Mouse (Mus musculus) left cerebral cortex, postnatal 14 days (tissue): ENCODE results near the gene Them7. TPM values are rescaled to one million over a fixed set of nuclear protein-coding genes. Genes with fewer than 3 reads are reported as not detected.

Source experiments
- DNase-seq, 2 experiments: peaks; one replicate each; pipeline ENCODE4 v3.0.0; 2021 to 2022; ENCODE audit warnings: low spot score in 2 of 2, mixed read lengths in 1 of 2
- intact Hi-C: fragments of 180-260 bp; cut with DNase I; formaldehyde crosslinking; loops from one replicate; pipeline ENCODE4 v1.15.1; 2025
- total RNA-seq, 2 experiments: library from RNA; stranded (reverse); gene quantifications; 2 replicates each; pipeline ENCODE4 v1.2.3; 2021

Them7 gene
- total RNA-seq, 2 experiments from 2014 or later, result 0.37 TPM; not detected in 1

DNA sequence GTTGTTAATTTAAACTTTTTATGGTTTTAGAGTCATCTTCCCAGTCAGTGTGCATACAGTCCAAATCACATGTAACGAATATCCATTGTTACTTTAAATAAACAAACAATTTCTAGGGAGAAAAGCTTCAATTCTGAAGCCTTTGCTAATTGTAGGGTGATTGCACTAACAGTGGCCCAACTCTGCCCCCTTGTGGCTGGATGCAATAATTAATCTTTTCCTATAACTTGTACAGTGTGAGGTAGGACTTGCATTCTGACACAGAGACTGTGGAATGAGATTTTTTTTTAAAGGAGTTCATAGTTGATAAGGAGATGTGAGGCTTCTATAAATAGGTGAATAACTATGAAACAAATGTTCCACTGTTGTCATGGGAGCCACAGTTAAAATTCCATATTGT is 6.2 kb downstream of the Them7 start:
- intact Hi-C loops, result loop anchor here (1.0 kb wide), 1 partner anchor 342 kb away; no protein-coding TSS in a partner anchor
- peak; percentile 49 to 83 for DNase-seq

- intact Hi-C loops, result no loop called here
- no peak for DNase-seq
Observed at GRCm38 (mm10) chr2:105232386-105232785, 8.3 kb downstream of the Them7 start.

DNA sequence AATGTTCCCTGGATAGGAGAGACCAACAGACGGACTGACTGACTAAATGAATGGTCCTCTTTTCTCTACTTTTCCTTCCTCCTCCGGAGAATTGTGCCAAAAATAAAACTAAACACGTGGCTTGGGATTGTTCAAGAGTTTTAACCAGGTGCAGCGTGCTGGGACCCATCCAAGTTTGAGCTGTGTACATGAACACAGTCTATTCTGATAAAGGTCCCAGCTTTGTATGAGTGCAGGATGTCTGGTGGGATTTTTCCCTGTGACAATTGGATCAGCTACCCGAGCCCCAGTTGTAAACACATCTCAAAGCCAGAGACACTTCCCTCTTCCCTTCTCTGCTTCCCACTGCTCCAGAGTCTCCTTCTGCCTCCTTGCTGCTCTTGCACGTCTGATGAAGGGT is 10.2 kb downstream of the Them7 start:
- intact Hi-C loops, result no loop called here
- DNase-seq, result no peak

DNA sequence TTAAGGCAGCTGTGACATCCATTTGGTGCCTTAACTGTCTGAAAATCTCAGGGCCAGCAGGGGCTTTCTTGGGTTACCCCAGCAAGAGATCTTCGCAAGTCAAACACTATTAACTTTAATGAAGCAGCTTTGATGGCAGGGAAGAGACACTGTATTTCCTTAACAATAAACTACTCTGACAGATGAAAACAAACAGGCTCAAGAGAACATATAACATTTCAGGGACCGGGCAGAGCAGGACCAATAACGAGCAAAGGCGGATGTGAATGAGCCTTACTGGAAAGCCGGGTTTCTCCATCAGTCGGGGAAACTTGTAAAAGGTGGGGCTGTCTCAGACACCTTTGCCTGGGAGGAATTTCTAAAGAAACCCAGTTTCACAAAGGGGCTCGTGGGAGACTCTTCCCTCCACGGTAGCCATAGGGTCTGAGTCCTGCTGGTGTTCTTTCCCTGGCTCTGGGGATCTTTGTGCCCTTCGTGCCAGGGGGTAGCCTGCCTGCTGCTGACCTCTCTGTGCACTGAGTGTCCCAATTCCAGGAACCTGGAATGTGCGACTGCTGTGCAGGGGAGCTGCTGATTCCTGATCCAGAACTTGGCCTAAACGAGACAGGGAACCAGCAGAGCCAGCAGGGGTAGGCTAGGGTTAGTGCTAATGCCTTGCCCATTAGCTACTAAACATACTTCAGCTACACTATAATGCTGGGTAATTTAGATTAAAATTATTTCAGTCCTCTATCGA is 11.4 kb downstream of the Them7 start:
- intact Hi-C loops, result no loop called here
- no peak for DNase-seq

DNA sequence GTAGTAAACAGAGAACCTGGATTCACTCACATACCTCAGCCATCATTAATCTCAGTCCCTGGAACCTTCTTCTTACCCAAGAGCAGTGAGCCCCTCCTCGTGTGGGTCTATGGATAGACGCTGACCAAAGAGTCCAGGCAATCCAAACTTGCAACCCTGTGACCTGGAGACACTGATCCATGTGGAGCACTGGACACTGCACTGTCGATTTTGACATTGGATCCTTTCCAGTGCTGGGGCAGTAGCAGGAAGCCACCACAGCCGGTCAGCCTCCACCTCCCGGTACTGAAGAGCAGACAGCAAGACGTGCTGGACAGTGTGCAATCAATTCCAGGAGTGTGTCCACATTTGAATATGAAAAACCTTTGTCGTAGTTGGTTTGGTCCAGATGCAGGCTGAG is 13.3 kb downstream of the Them7 start:
- intact Hi-C loops, result no loop called here

GRCm38 (mm10) chr2:105237841-105238240 is 13.7 kb downstream of the Them7 start:
- intact Hi-C loops, result no loop called here
- no peak for DNase-seq

More for the DNA sequence above, 13.3 kb downstream of the Them7 start:
- no peak for DNase-seq

- peak; percentile 39 to 42 for DNase-seq
- intact Hi-C loops, result no loop called here
Observed at GRCm38 (mm10) chr2:105238775-105239174, 14.7 kb downstream of the Them7 start.

GRCm38 (mm10) chr2:105240631-105241030 is 16.5 kb downstream of the Them7 start:
- no peak for DNase-seq
- intact Hi-C loops, result no loop called here

DNA sequence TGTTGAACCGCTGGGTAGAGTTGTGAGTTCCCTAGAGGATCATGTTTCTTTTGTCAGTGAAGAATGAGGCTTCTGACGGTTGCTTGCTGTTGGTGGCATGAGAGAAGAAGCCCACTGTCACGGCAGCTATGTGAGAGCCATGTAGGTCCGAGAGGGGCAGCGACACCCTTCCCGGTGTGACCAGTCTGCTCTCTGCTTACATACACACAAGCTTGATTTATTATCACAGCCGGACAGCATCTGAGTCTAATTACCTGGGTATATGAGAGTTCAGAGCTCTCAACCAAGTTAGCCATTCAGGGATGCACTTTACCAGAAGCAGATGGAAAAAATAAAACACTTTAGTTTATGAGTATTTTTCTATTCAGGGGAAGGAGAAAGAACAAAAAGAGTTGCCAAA is 18.8 kb downstream of the Them7 start:
- no peak for DNase-seq
- intact Hi-C loops, result no loop called here

- no peak for DNase-seq
- intact Hi-C loops, result no loop called here
Observed at GRCm38 (mm10) chr2:105244733-105245132, 20.6 kb downstream of the Them7 start.

- intact Hi-C loops, result no loop called here
- DNase-seq, result no peak
Observed at GRCm38 (mm10) chr2:105251978-105252377, 27.9 kb downstream of the Them7 start.

GRCm38 (mm10) chr2:105252824-105253223 is 28.7 kb downstream of the Them7 start:
- intact Hi-C loops, result no loop called here
- DNase-seq, result no peak

- intact Hi-C loops, result loop anchor here (5.0 kb wide), 1 partner anchor 172 kb away; no protein-coding TSS in a partner anchor
- no peak for DNase-seq
Observed at GRCm38 (mm10) chr2:105255457-105255856, 31.3 kb downstream of the Them7 start.

DNA sequence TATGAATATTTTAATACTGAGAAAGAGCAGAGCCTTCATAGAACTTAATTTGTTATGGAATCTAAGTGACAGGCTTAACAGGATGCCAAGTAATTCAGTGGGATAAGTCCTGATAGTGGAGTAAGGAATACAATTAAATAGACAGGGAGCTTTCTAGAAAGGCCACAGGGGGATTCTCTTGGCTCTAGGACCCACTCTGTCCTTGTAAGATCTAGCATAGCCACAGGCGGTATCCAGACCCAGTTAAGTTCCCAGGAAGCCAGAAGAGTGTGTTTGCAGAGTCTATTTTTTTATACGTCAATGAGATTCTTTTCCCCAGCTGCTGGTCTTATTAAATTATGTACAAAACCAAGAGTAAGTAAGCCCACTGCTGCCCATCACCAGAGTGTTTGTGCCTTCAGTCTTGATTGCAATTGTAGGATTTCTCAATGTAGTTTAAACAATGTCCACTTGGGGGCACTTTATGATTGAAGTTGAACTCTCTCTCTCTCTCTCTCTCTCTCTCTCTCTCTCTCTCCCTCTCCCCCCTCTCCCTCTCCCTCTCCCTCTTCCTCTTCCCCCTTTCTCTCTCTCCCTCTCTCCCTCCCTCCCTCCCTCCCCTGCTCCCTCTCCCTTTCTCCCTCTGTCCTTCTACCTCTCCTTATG is 32.4 kb downstream of the Them7 start:
- DNase-seq, result peak; percentile 27 to 44

GRCm38 (mm10) chr2:105257376-105257775 is 33.3 kb downstream of the Them7 start:
- intact Hi-C loops, result loop anchor here (5.0 kb wide), 1 partner anchor 170 kb away; no protein-coding TSS in a partner anchor
- DNase-seq, result no peak

More for the DNA sequence above, 32.4 kb downstream of the Them7 start:
- intact Hi-C loops, result loop anchor here (5.0 kb wide), 1 partner anchor 171 kb away; no protein-coding TSS in a partner anchor

- no peak for DNase-seq
- intact Hi-C loops, result no loop called here
Observed at GRCm38 (mm10) chr2:105261335-105261734, 37.2 kb downstream of the Them7 start.

DNA sequence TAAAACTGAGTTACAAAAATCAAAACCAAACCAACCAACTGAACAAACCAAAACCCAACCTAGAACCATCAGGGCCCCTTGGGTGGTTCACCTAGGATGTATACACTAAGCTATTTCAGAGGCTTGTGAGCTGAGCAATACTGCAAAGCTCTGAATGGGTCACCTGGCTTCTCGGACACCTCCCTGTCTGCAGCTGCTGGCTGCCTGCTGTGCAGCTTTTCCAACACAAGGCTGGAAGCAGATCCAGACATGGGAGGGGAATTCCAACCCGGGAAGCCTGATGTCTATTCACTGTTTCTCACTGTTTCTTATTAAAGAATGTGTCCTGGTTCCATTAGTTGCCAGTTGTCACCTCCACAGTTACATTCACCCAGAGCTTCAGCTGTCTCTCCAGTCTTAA is 39.1 kb downstream of the Them7 start:
- DNase-seq, result no peak
- intact Hi-C loops, result no loop called here

DNA sequence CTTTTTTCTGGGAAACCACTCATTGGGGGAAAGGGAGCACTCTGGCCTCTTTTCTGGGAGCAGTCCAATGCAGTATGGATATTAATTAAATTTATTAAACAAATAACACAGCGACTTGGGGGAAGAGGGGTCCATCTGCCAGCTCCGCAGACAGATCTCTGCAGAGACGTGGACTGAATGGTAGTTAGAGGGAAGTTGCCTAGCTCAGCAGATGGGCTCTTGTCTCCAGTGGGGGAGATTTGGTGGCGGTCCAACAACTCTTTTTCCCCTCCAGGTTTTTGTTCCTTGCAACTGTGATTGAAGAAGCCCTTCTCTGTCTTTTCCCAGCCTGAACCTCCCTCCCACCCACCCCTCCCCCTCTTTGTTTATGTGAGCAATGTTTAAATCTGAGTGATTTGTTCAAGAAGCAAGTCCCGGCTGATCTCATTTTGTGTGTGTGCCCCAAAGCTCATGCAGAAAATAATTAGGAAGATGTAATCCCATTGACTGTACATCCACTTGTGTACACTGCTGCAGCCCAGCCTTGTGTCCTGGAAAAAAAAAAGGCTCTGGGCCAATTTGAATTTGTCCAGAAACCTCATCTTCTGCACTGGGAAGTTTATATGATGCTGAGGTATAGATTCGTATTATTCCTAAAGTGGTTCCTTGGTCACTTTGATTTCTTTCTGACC is 58.4 kb downstream of the Them7 start:
- intact Hi-C loops, result no loop called here
- peak; percentile 35 to 52 for DNase-seq

GRCm38 (mm10) chr2:105283811-105284210 is 59.7 kb downstream of the Them7 start:
- intact Hi-C loops, result no loop called here
- no peak for DNase-seq

DNA sequence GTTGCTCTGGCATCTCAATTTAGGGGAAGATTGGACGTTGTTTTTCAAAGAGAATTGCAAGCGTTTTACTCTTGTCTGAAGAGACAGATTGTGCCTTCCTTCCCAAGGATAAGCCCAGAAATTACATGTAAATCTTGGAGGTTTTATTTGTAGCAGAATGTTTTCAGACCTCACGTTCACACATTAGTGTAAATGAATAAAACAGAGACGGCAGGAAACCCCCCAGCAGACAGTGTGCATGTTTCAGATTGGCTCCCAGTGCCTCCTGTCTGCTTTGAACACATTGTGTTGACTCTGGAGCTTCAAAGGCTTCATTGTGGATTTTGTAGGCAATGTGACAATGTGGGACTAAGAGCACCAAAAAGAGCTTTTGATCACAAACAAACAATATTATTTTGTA is 60.7 kb downstream of the Them7 start:
- DNase-seq, result no peak
- intact Hi-C loops, result no loop called here
